Mouse (Mus musculus): ENCODE results near the gene Ell3.
A peak's percentile ranks its signal among the peaks of the same experiment; 100 is the strongest.
"Not testable (repeated sequence)": the region's sequence is repeated elsewhere in the genome, so short reads cannot be mapped to it uniquely, and the experiment has no call there.

Ell3 gene

GRCm38 (mm10) chr2:121444178-121444577 lies at the start of gene Ell3:
Gene Ell3 (minus strand): TSS chr2:121444278.
- peak; percentile 40 for DNase-seq

DNA sequence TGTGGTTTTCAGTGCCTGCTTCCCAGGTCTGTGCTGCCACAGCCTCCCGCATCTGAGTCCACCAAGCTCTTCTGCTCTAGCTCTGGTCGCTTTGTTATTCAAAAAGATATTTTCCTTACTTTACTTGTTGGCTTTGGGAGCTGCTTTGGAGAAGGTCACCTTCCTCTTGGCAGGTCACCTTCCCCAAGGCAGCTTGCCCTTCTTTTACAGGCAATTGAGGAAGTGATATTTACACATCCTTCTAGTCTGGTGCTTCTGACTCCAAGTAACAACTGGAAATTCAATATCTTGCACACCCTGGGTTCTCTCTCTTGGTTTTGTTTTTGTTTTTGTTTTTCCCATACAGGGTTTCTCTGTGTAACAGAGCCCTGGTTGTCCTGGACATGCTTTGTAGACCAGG lies 40.3 kb upstream of the Ell3 start:
- peak; percentile 37 for DNase-seq

DNA sequence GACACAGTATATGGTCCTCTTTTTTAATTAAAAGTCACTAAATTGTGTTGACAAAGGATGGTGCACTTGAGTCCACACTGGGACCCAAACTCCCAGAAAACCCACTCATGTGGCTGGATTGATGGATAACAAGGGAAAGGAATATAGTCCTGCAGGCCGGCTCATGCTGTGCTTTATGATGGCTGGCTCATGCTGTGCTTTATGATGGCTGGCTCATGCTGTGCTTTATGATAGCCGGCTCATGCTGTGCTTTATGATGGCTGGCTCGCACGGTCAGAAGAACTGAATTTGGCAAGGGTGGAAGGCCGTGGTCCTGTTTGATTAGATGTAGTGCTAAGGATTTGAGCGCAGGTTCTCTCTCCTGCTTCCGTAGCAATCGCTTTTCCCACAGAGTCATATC lies 39.5 kb upstream of the Ell3 start:
- DNase-seq, result peak; percentile 59

- peak; percentile 84 for DNase-seq
Observed at GRCm38 (mm10) chr2:121480916-121481315, 36.8 kb upstream of the Ell3 start.

DNA sequence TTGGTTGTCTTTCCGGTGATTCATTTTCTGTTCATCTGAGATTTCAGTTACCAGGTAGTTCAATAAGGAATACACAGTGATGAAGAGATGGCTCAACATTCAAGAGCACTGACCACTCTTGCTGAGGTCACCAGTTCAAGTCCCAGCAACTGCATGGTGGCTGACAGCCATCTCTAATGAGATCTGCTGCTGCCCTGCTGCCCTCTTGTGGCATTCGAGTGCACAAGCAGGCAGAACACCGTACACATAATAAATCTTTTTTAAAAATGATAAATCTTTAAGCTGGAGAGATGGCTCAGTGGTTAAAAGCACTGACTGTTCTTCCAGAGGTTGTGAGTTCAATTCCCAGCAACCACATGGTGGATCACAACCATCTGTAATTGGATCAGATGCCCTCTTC lies 36.4 kb upstream of the Ell3 start:
- DNase-seq, result peak; percentile 50

DNA sequence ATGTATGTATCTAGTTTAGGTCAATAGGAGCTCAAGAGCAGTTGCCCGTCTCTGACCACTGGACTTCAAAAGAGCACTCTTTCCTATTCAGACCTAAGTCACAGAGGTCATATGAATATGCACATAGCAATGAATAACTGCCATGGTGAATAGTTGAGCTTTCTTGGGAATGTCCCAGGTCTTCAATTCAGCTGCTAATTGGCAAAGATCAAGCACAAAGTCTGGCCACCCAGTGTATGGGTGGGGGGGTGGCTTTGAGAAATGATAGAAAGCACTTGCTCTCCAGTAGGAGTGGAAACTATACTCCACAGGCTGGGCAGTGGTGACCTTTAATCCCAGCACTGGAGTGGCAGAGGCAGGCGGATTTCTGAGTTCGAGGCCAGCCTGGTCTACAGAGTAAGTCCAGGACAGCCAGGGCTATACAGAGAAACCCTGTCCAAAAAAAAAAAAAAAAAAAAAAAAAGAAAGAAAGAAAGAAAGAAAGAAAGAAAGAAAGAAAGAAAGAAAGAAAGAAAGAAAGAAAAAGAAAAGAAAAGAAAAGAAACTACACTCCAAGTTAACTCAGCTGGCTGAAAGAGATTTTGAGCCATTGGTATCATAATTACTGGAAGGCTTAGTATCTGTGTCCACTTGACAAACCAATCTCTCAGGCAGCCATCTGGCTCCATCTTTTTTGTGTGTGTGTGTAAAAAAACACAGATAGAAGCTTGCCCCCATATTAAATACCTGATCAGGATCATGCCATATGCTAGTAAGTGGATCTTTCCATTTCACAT lies 33.6 kb upstream of the Ell3 start:
- DNase-seq, result peak; percentile 68

DNA sequence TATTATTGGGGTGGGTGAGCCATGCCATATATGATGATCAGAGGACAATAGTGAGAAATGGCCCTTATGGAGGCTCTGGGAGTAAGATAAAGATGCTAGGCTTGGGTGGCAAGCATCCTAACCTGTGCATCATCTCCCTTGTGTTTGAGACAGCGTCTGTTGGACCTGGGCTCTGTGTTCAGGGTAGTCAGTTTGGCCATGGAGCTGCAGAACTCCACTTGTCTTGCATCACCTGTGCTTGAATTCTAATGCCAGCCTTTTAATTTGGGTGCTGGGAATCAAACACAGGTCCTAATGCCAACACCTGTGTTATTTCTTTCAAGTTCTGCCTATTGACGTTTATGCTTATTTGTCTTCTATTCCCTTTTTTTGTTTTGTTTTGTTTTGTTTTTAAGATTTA lies 31.2 kb upstream of the Ell3 start:
- peak; percentile 79 for DNase-seq

GRCm38 (mm10) chr2:121474180-121474535 lies 30.1 kb upstream of the Ell3 start:
- no peak for DNase-seq

DNA sequence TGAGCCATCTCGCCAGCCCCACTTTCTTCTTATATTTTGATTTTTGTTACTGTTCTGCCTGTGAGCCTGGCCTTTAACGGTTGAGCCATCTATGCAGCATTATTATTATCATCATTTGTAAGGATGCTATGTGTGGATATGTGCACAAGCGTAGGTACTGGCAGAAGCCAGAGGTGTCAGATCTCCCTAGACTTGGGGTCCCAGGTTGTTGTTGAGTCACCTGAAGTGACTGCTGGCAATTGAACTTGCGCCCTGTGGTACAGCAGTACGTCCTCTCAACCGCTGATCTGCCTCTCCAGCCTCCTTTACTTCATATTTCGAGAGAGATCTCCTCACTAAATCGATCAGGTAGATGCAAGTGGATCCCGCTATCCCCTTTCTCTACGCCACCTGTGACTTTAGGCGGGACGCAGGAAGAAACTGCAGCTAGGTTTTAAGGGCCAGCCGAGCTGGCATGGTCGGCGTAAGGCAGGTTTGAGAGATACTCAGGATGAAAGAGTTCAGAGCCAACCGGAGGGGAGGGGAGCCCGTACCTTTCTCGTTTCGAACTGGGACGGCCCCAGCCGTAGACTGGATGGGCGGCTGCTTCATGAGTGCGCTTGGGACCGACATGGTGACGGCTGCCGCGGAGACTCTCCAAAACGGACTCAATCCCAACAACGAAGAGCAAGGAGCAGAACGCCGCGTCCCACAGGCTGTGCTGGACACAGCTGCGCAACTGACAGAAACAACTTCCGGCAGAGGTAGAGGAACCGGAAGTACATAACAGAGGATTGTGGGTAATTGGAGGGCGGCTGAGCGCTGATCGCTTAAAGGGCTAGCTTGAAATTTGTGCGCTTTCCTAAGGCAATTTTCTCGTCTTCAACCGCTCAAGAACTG lies 29.5 kb upstream of the Ell3 start, which contains the start of gene Mfap1b:
Mfap1b (minus strand) TSS at position 767 of the 879 bp plus-strand sequence.
- peak; percentile 98 for DNase-seq

GRCm38 (mm10) chr2:121472783-121473182 lies 28.7 kb upstream of the Ell3 start:
- not testable (repeated sequence) for DNase-seq

GRCm38 (mm10) chr2:121468982-121469381 lies 24.9 kb upstream of the Ell3 start:
- peak; percentile 6 for DNase-seq

GRCm38 (mm10) chr2:121460071-121460470 lies 16.0 kb upstream of the Ell3 start:
- no peak for DNase-seq

GRCm38 (mm10) chr2:121456692-121457642 lies 12.9 kb upstream of the Ell3 start, which contains the start of gene Serinc4:
Gene Serinc4 (minus strand): TSS chr2:121456781.
- DNase-seq, result peak; percentile 98

DNA sequence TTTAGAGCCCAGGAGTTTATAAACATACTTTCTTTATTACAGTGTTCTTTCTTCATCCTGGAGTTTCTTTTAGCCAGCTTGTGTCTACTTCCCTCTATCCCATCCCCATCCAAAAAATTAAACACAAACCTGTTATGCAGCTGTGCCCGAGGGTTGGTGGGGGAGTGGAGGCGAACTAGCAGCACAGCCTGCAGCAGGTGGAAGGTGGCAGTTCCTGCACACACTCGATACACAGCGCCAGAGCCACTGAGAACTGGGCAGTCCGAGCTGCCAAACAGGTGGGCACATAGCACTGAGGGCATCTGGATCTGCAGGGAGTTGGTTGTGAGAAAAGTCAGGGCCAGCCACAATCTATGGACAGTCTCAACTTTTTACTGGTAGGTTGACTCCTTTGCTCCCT lies 11.5 kb upstream of the Ell3 start:
- peak; percentile 86 for DNase-seq

DNA sequence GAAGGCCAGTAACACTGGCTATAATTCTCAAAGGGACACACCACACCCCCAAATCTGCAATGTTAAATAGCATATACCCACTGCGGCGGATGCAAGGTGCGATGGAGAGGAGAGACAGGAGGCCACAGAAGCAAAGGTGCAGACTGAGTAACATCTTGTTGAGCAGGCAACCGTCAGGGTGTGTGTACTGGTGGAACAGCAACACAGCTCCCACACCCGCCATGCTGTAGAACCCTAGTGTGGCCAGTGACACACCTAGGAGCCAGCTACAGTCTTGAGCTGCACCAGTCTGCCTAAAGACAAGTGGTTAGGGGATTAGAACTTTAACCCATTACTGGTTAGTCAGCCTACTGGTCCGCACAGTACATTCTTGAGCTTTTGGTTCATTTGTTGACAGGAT lies 9.8 kb upstream of the Ell3 start:
- DNase-seq, result peak; percentile 89

- no peak for DNase-seq
Observed at GRCm38 (mm10) chr2:121452990-121453389, 8.9 kb upstream of the Ell3 start, which contains the start of gene Hypk. Gene Hypk (plus strand): TSS chr2:121453290.

DNA sequence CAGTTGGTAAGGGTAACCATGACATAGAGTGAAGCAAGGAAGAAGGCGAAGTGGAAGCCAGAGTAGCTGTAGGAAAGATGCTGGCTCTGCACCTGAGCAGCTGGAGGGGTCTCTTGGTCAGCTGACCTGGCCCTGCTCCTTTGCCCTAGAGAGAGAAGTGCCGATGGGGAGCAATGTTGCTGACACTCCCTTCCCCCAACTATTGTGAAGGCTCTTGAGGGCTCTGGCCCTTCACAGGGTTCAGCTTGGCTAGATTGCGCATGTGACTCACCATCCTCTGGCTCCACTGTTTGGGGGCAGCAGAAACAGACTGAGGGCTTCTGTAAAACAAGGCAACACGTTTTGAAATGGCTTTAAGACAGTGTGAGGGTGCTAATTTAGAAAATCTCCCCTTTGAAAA lies 8.3 kb upstream of the Ell3 start:
- peak; percentile 89 for DNase-seq

- peak; percentile 95 for DNase-seq
Observed at GRCm38 (mm10) chr2:121450093-121450492, 6.0 kb upstream of the Ell3 start.

GRCm38 (mm10) chr2:121449545-121450011 lies 5.5 kb upstream of the Ell3 start:
- no peak for DNase-seq

GRCm38 (mm10) chr2:121448739-121449535 lies 4.9 kb upstream of the Ell3 start, which contains the start of gene Serf2:
Gene Serf2 (plus strand): TSS chr2:121449195.
- DNase-seq, result peak; percentile 100

- DNase-seq, result peak; percentile 93
Observed at GRCm38 (mm10) chr2:121448136-121448535, 4.1 kb upstream of the Ell3 start.

All from heart, adult 11 months (tissue).